Mouse (Mus musculus): Measurements from ENCODE around the gene Hoxa4. TPM values are rescaled to one million over a fixed set of nuclear protein-coding genes. Genes with fewer than 3 reads are reported as not detected.
A peak's percentile ranks its signal among the peaks of the same experiment; 100 is the strongest.

Hoxa4 gene
- polyA plus RNA-seq, 1 experiment from 2014 or later, result 1.4 TPM

DNA sequence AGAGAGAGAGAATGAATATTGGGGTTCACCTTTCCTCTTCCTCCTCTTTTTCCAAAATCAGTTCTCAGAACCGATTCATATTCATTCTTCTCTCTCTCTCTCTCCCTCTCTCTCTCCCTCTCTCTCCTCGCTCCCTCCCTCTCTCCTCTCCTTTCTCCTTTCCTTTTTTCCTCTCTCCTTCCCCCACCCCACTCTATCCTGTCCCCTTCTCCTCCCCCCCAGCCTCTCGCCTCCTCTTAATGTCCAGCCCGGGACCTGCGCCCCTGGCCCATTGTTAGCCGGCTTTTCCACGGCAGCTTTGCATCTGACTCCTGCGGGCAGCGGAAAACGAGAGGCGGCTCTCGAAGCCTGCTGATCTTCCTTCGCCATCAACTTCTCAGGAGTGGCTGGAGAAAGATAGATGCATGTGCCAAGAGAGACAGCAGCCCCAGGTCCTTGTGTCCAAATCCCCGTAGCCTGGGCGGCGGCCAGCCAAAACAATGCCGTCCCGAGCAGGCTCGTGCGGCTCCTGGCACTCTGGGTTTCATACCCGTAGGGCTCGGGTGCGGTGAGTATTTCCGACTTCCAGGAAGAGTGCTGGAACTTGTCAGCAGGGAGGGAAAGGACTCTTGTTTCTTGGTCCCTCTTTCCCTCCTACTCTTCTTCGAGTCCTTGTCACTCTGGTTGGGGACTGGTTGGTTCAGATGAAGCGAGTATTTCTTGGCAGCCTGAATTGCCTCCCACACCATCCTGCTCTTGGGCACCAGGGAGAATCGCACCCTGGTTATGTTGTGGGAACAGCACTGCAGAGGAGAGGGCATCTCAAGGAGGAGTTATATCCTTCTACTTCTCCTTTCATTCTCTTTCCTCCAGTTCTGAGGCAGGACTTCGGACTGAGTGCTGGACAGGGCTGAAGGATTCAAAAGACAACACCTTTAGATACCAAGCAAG is 25.8 kb downstream of the Hoxa4 start:
- H3K36me3 ChIP-seq, result no peaks in the 10 kb centered on the region
- H3K9me3 ChIP-seq, result no peaks in the 10 kb centered on the region
- under 1% methylated on average over 28 of the region's 28 CpGs for WGBS
- peak; percentile 75 for DNase-seq (ENCODE audit: low spot score)
- H3K27ac ChIP-seq, result peak overlapping the region; percentile 88
- peaks cover 33% of the 10 kb centered on the region for H3K4me1 ChIP-seq
- H3K4me3 ChIP-seq, result peak overlapping the region; percentile 58
- H3K27me3 ChIP-seq (ENCODE audit: insufficient read depth, poor library complexity, severe bottlenecking), result peaks cover 96% of the 10 kb centered on the region

GRCm38 (mm10) chr6:52164626-52165440 is 26.7 kb downstream of the Hoxa4 start, which contains the start of gene Hoxa2:
Hoxa2 (minus strand) TSS chr6:52164831.
- WGBS, result under 1% methylated on average over 25 of the region's 25 CpGs
- no peaks in the 10 kb centered on the region for H3K9me3 ChIP-seq
- H3K4me1 ChIP-seq, result peaks cover 33% of the 10 kb centered on the region
- H3K27ac ChIP-seq, result peak within 1 kb of the TSS; percentile 88
- DNase-seq (ENCODE audit: low spot score), result peak; percentile 72
- peaks cover 96% of the 10 kb centered on the region for H3K27me3 ChIP-seq (ENCODE audit: insufficient read depth, poor library complexity, severe bottlenecking)
- H3K4me3 ChIP-seq, result peak within 1 kb of the TSS; percentile 58
- H3K36me3 ChIP-seq, result no peaks in the 10 kb centered on the region

DNA sequence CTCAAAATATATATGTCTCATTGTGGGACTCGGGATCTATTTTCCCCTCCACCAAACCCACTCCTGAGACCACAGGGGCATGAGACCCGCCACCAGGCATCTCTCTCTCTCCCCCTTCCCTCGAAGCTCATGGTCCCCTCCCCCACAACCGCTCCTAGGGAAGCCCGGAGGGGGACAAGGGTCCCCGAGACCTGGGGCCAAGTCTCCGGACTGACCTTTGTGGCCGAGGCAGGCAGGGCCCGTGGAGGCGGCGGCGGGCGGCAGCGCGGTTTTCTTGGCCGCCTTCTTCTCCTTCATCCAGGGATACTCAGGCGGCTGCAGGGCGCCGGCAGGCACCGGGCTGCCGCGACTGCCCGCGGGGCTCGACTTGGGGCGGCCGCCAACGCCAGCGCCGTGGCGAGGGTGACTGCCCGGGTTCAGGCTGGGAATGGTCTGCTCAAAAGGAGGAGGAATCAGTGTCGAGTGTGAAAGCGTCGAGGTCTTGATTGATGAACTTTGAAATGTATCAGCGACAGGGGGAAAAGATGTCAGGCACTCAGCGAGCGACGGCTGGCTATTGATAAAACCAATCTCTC is 27.4 kb downstream of the Hoxa4 start:
- H3K9me3 ChIP-seq, result no peaks in the 10 kb centered on the region
- WGBS, result under 1% methylated on average over 39 of the region's 39 CpGs
- H3K27ac ChIP-seq, result peak overlapping the region; percentile 88
- peak; percentile 78 for DNase-seq (ENCODE audit: low spot score)
- H3K4me1 ChIP-seq, result peaks cover 36% of the 10 kb centered on the region
- no peaks in the 10 kb centered on the region for H3K36me3 ChIP-seq
- peak overlapping the region; percentile 58 for H3K4me3 ChIP-seq
- H3K27me3 ChIP-seq (ENCODE audit: insufficient read depth, poor library complexity, severe bottlenecking), result peaks cover 97% of the 10 kb centered on the region

DNA sequence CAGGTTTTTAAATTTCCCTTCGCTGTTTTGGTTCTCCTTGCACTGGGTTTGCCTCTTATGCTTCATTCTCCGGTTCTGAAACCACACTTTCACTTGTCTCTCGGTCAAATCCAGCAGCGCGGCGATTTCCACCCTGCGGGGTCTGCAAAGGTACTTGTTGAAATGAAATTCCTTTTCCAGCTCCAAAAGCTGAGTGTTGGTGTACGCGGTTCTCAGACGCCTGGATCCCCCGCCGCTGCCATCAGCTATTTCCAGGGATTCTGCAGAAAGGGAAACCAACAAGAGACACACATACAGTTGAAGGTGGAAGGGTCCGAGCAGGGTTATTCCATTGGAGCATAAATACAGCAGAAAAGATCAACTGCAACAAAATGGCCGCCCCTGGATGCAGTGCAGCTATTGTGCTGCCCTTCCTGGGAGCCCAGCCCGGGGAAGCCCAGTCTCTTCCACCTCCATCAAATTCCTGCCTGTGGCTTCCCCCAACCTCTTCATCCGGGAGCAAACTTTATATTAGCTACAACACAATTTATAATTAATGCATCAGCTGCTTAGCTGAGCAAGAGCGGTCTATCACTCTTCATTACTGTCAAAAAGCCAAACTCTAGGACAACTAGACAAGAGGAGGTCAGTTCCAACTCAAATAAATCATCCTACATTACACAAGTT is 28.1 kb downstream of the Hoxa4 start:
- no peaks in the 10 kb centered on the region for H3K9me3 ChIP-seq
- peak overlapping the region; percentile 58 for H3K4me3 ChIP-seq
- 6% methylated on average over 17 of the region's 17 CpGs for WGBS
- peaks cover 39% of the 10 kb centered on the region for H3K4me1 ChIP-seq
- no peaks in the 10 kb centered on the region for H3K36me3 ChIP-seq
- peak overlapping the region; percentile 88 for H3K27ac ChIP-seq
- no peak for DNase-seq (ENCODE audit: low spot score)
- H3K27me3 ChIP-seq (ENCODE audit: insufficient read depth, poor library complexity, severe bottlenecking), result peaks cover 97% of the 10 kb centered on the region

DNA sequence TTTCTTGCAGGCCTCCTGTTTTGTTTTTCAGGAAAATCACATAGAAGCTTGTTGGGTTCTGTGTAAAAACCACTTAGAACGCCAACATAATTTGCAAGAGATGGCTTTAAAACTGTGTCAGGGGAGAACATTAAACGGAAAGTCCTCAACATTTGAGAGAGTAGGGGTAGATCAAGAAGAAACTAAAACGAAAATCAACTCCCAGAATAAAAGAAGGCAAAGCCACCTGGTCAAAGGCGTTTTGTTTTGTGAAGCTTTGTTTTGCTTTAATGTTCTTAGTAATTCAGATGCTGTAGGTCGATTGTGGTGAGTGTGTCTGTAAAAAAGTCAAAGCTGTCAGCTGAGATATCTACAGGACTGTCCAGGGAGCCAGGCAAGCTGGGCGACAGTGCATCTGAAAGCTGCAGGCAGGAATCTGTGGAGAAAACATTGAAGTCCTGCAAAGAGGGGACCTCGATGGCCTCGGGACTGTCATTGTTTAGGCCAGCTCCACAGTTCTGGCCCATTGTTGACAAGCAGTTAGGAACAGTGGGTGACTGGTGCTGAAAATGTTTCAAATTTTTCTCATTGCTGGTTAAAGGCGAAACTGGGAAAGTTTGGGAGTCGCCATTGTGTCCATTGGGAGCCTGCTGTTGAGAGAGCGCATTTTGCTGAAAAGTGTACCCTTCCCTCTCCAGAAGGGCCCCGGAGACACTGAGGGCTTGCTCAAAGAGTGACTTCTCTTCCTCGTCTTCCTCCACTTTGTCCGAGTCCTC is 28.8 kb downstream of the Hoxa4 start:
- Histone ChIP-seq H3K4me1 (peaks cover 45% of the 10 kb centered on the region), H3K27me3 (ENCODE audit: insufficient read depth, poor library complexity, severe bottlenecking) (peaks cover 97% of the 10 kb centered on the region), H3K36me3 (no peaks in the 10 kb centered on the region), H3K27ac (peak overlapping the region; percentile 88), H3K4me3 (peak overlapping the region; percentile 58), H3K9me3 (no peaks in the 10 kb centered on the region)
- 12% methylated on average over 14 of the region's 14 CpGs for WGBS
- DNase-seq (ENCODE audit: low spot score), result no peak

- Histone ChIP-seq H3K9me3 (no peaks in the 10 kb centered on the region), H3K4me1 (peaks cover 51% of the 10 kb centered on the region), H3K36me3 (no peaks in the 10 kb centered on the region), H3K27me3 (ENCODE audit: insufficient read depth, poor library complexity, severe bottlenecking) (peaks cover 97% of the 10 kb centered on the region), H3K27ac (no peak overlapping the region), H3K4me3 (0 out of 2 replicates have a peak overlapping the region, but pooled peaks have one; percentile 58)
- WGBS, result 24% methylated on average over 1 of the region's 1 CpGs
- DNase-seq (ENCODE audit: low spot score), result no peak
These were observed 29.5 kb downstream of the Hoxa4 start for GRCm38 (mm10) chr6:52162093-52162380.

DNA sequence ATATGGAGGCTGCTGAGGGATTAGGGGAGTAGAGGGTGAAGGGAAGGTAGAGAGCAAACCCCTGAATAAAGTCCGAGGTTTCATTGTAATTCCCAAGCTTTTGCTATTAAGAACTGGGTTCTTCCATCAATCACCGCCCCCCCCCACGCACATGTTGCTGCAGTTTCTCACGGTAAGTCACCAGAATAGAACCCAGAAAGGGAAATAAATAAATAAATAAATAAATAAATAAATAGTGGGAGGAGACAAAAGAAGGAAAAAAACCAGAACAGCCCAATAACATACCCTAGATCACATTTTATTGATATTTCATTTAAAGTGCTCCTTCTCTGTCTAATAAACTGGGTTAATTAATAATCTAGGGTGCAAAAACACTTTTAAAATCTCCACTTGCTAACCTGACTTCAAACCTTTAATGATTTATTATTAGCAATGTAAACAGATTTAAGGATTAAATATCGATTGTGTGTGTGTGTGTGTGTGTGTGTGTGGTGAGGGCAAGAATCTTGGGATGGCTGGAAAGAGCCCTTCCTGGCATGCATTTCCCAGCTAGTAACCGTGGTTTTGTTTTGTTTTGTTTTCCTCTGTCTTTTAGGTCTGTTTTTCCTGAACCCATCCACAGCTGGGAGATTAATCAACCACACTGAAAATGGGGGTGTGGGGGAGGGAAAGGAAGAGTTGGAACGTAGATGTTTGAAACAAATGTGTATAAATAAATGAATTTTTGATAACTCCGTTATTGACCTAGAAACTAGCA is 30.0 kb downstream of the Hoxa4 start:
- Histone ChIP-seq H3K36me3 (no peaks in the 10 kb centered on the region), H3K4me3 (peak overlapping the region; percentile 89), H3K4me1 (peaks cover 56% of the 10 kb centered on the region), H3K27me3 (ENCODE audit: insufficient read depth, poor library complexity, severe bottlenecking) (peaks cover 97% of the 10 kb centered on the region), H3K9me3 (no peaks in the 10 kb centered on the region), H3K27ac (peak overlapping the region; percentile 89; the same call in 1 of the 2 replicates)
- 15% methylated on average over 8 of the region's 8 CpGs for WGBS
- DNase-seq (ENCODE audit: low spot score), result peak; percentile 45

GRCm38 (mm10) chr6:52160511-52161335 is 30.8 kb downstream of the Hoxa4 start:
- H3K27ac ChIP-seq, result peak overlapping the region; percentile 89
- no peaks in the 10 kb centered on the region for H3K36me3 ChIP-seq
- peaks cover 55% of the 10 kb centered on the region for H3K4me1 ChIP-seq
- H3K9me3 ChIP-seq, result no peaks in the 10 kb centered on the region
- H3K4me3 ChIP-seq, result peak overlapping the region; percentile 89
- peaks cover 97% of the 10 kb centered on the region for H3K27me3 ChIP-seq (ENCODE audit: insufficient read depth, poor library complexity, severe bottlenecking)
- DNase-seq (ENCODE audit: low spot score), result peak; percentile 80
- WGBS, result 4% methylated on average over 30 of the region's 30 CpGs

DNA sequence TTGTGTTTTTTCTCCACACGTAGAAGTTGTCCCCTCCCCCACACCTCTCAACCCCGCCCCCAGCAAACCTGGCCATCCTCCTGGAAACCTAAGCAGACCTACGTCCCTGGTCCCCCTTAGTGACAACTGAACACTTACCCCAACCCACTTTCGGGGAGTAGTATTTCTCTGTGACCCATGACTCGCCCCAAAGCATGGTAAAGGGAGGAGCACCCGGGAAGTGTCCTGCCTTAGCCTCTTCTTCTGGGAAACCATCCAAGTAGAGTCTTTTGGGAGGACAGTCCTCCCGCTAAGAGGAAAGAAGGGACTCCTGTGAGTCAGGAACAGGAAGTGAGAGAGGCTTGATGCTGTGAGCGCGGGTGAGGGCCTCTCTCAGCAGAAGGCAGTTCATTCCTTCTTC is 31.6 kb downstream of the Hoxa4 start:
- no peaks in the 10 kb centered on the region for H3K9me3 ChIP-seq
- H3K27ac ChIP-seq, result peak overlapping the region; percentile 89
- no peaks in the 10 kb centered on the region for H3K36me3 ChIP-seq
- WGBS, result 7% methylated on average over 9 of the region's 9 CpGs
- H3K4me1 ChIP-seq, result peaks cover 52% of the 10 kb centered on the region
- H3K27me3 ChIP-seq (ENCODE audit: insufficient read depth, poor library complexity, severe bottlenecking), result peaks cover 97% of the 10 kb centered on the region
- DNase-seq (ENCODE audit: low spot score), result peak; percentile 71
- peak overlapping the region; percentile 89 for H3K4me3 ChIP-seq

GRCm38 (mm10) chr6:52159164-52159761 is 32.3 kb downstream of the Hoxa4 start:
- Histone ChIP-seq H3K9me3 (no peaks in the 10 kb centered on the region), H3K36me3 (no peaks in the 10 kb centered on the region), H3K27me3 (ENCODE audit: insufficient read depth, poor library complexity, severe bottlenecking) (peaks cover 98% of the 10 kb centered on the region), H3K27ac (peak overlapping the region; percentile 89), H3K4me1 (peaks cover 50% of the 10 kb centered on the region), H3K4me3 (peak overlapping the region; percentile 89)
- WGBS, result 4% methylated on average over 12 of the region's 12 CpGs
- DNase-seq (ENCODE audit: low spot score), result peak; percentile 78

Measured in heart, embryonic 10.5 days (tissue).